In genomic region chr12:51699623-51700393, GRCm38 (mm10) we compare ENCODE assay signal across 9 mouse cellular contexts. TPM values are rescaled to one million over a fixed set of nuclear protein-coding genes. Genes with fewer than 3 reads are reported as not detected.
DNase-seq lines count a peak whose midpoint lies in the region; ATAC-seq lines count a peak whose summit lies in the region.
"Had no signal": no experiment of that assay in that cellular context is flagged by ENCODE, and none has a peak within 500 bp of the region (broad histone marks: within the 10 kb centered on the region; RNA-seq: fewer than 3 reads in every experiment).

No protein-coding gene starts in this region.

- no peak for DNase-seq in heart, postnatal 10 days
- DNase-seq in 3134 (ENCODE audit: extremely low read depth, insufficient read length, low spot score) = peak; percentile 36
- peak; percentile 78 for DNase-seq in Muller cell, postnatal 12 days (ENCODE audit: inconsistent ontology term)
- no peak for DNase-seq in liver, embryonic 11.5 days (ENCODE audit: low spot score)
- no peak for DNase-seq in urinary bladder, postnatal 25 days (ENCODE audit: low spot score)
- DNase-seq in ovary, postnatal 10 days (ENCODE audit: low spot score) = no peak
- no peak for DNase-seq in cerebellum, adult 11 months
- DNase-seq: layer of hippocampus, adult 9-11 months had no signal

- ATAC-seq in heart, embryonic 12.5 days (ENCODE audit: insufficient number of reproducible peaks, low FRiP score) = peak; percentile 94
- peak; percentile 99 for ATAC-seq in liver, embryonic 11.5 days (replicated peaks; ENCODE audit: low FRiP score)

- H3K4me3 ChIP-seq in heart, embryonic 12.5 days = peak overlapping the region; percentile 16; the same call in 1 of the 2 replicates
- H3K4me3 ChIP-seq in liver, embryonic 11.5 days (ENCODE audit: low read depth, low read length) = no peak overlapping the region

- intact Hi-C loops in heart, postnatal 10 days (cut with DNase I) = no loop called here

- H3K9me3 ChIP-seq in heart, embryonic 12.5 days (replicated peaks) = no peaks in the 10 kb centered on the region; the same call in 1 of the 2 replicates
- peaks cover 3% of the 10 kb centered on the region; the same call in 1 of the 2 replicates for H3K9me3 ChIP-seq in liver, embryonic 11.5 days (ENCODE audit: control insufficient read depth, low read length)

- H3K9ac ChIP-seq in heart, embryonic 12.5 days = no peak overlapping the region
- H3K9ac ChIP-seq in liver, embryonic 11.5 days (ENCODE audit: low read depth, low read length) = no peak overlapping the region

- H3K27me3 ChIP-seq in heart, embryonic 12.5 days (replicated peaks) = no peaks in the 10 kb centered on the region
- no peaks in the 10 kb centered on the region for H3K27me3 ChIP-seq in liver, embryonic 11.5 days (replicated peaks; ENCODE audit: control insufficient read depth, insufficient read depth, low read length)

- 0 out of 2 replicates have a peak, but pooled peaks cover 4% of the 10 kb centered on the region for H3K36me3 ChIP-seq in heart, embryonic 12.5 days
- no peaks in the 10 kb centered on the region for H3K36me3 ChIP-seq in liver, embryonic 11.5 days (ENCODE audit: control insufficient read depth, insufficient read depth, low read length)

- 35% methylated on average over 8 of the region's 8 CpGs for WGBS in heart, embryonic 12.5 days
- 38% methylated on average over 8 of the region's 8 CpGs for WGBS in liver, embryonic 11.5 days

- peaks cover 32% of the 10 kb centered on the region for H3K4me1 ChIP-seq in heart, embryonic 12.5 days (replicated peaks)
- H3K4me1 ChIP-seq in liver, embryonic 11.5 days (replicated peaks; ENCODE audit: control insufficient read depth, insufficient read depth, low read length) = peaks cover 14% of the 10 kb centered on the region

- H3K4me2 ChIP-seq in heart, embryonic 12.5 days = peak overlapping the region; percentile 50
- H3K4me2 ChIP-seq in liver, embryonic 11.5 days = peak overlapping the region; percentile 37

- peak overlapping the region; percentile 75 for H3K27ac ChIP-seq in heart, embryonic 12.5 days (ENCODE audit: poor library complexity, severe bottlenecking)
- H3K27ac ChIP-seq in liver, embryonic 11.5 days (ENCODE audit: low read depth, low read length) = peak overlapping the region; percentile 78; the same call in 1 of the 2 replicates

RNA-seq across cellular contexts. Expression of gene Strn3, which starts 8.1 kb away (rescaled TPM):
- 54.8 and 58.6 TPM in 2 replicates for polyA plus RNA-seq in heart, embryonic 12.5 days (2016; fragmentation: Nextera tagmentation; extraction: Ambion mirVana)
- 10 to 100 TPM; 88.2 to 97.4 TPM for total RNA-seq in heart, postnatal 10 days (2021)
- 30.3 and 31.0 TPM in 2 replicates for polyA plus RNA-seq in liver, embryonic 11.5 days (2014; fragmentation: Nextera tagmentation; extraction: Ambion mirVana)

RNA-seq across cellular contexts. Expression of gene Ap4s1, which starts 9.0 kb away (rescaled TPM):
- polyA plus RNA-seq in heart, embryonic 12.5 days (2016; fragmentation: Nextera tagmentation; extraction: Ambion mirVana) = 36.3 and 36.6 TPM in 2 replicates
- 10 to 100 TPM; 36.9 to 37.8 TPM for total RNA-seq in heart, postnatal 10 days (2021)
- 23.2 and 26.5 TPM in 2 replicates for polyA plus RNA-seq in liver, embryonic 11.5 days (2014; fragmentation: Nextera tagmentation; extraction: Ambion mirVana)

Comparison
In these comparisons a context has a peak if more than half of its experiments do, and no peak if none do; other contexts are left out.
1. DNase-seq: peak in 3134 (single experiment) and Muller cell, postnatal 12 days (single experiment); none in heart, postnatal 10 days (0 of 2), liver, embryonic 11.5 days (single experiment), urinary bladder, postnatal 25 days (single experiment), ovary, postnatal 10 days (single experiment) and cerebellum, adult 11 months (single experiment).